Mouse (Mus musculus): ENCODE results near the gene Tnfsfm13. TPM values are rescaled to one million over a fixed set of nuclear protein-coding genes. Genes with fewer than 3 reads are reported as not detected.
"Not testable (repeated sequence)": the region's sequence is repeated elsewhere in the genome, so short reads cannot be mapped to it uniquely, and the experiment has no call there.

Tnfsfm13 gene
- total RNA-seq, 2 experiments from 2014 or later, result 4.0 to 4.9 TPM

GRCm38 (mm10) chr11:69704613-69705010, 8.7 kb upstream of the Tnfsfm13 start:
- DNase-seq, result no peak

- DNase-seq, result no peak
Observed at GRCm38 (mm10) chr11:69703814-69704612, 8.1 kb upstream of the Tnfsfm13 start.

- DNase-seq, result not testable (repeated sequence)
Observed at GRCm38 (mm10) chr11:69703381-69703780, 7.5 kb upstream of the Tnfsfm13 start.

GRCm38 (mm10) chr11:69702886-69703285, 7.0 kb upstream of the Tnfsfm13 start:
- DNase-seq, result not testable (repeated sequence)

GRCm38 (mm10) chr11:69699595-69699994, 3.7 kb upstream of the Tnfsfm13 start:
- DNase-seq, result peak in 1 of 2 experiments; percentile 46

GRCm38 (mm10) chr11:69698574-69698973, 2.7 kb upstream of the Tnfsfm13 start:
- DNase-seq, result no peak

- DNase-seq, result no peak
Observed at GRCm38 (mm10) chr11:69697396-69697795, 1.5 kb upstream of the Tnfsfm13 start.

GRCm38 (mm10) chr11:69695046-69695360, 895 bp downstream of the Tnfsfm13 start:
- no peak for DNase-seq

GRCm38 (mm10) chr11:69693421-69693965, 2.4 kb downstream of the Tnfsfm13 start:
- DNase-seq, result no peak

- DNase-seq, result no peak
Observed at GRCm38 (mm10) chr11:69692863-69693262, 3.0 kb downstream of the Tnfsfm13 start.

- no peak for DNase-seq
Observed at GRCm38 (mm10) chr11:69692196-69692811, 3.6 kb downstream of the Tnfsfm13 start.

- DNase-seq, result no peak
Observed at GRCm38 (mm10) chr11:69689891-69690290, 6.0 kb downstream of the Tnfsfm13 start.

GRCm38 (mm10) chr11:69687061-69687460, 8.8 kb downstream of the Tnfsfm13 start:
- no peak for DNase-seq

- peak; percentile 68 to 78 for DNase-seq
Observed at GRCm38 (mm10) chr11:69686377-69686776, 9.5 kb downstream of the Tnfsfm13 start.

- DNase-seq, result peak; percentile 72 to 79
Observed at GRCm38 (mm10) chr11:69685526-69686148, 10.3 kb downstream of the Tnfsfm13 start, which contains the start of gene Tnfsf13. Tnfsf13 (minus strand) TSS chr11:69685784.

- no peak for DNase-seq
Observed at GRCm38 (mm10) chr11:69684936-69685335, 11.0 kb downstream of the Tnfsfm13 start.

GRCm38 (mm10) chr11:69684128-69684745, 11.7 kb downstream of the Tnfsfm13 start:
- DNase-seq, result no peak

- no peak for DNase-seq
Observed at GRCm38 (mm10) chr11:69683576-69683975, 12.3 kb downstream of the Tnfsfm13 start.

- DNase-seq, result peak; percentile 90 to 93
Observed at GRCm38 (mm10) chr11:69682840-69683533, 12.9 kb downstream of the Tnfsfm13 start.

- no peak for DNase-seq
Observed at GRCm38 (mm10) chr11:69682209-69682839, 13.6 kb downstream of the Tnfsfm13 start.
